Mouse (Mus musculus) gastrocnemius, postnatal 25 days (tissue): ENCODE measurements around the gene Tgfbr3. TPM values are rescaled to one million over a fixed set of nuclear protein-coding genes. Genes with fewer than 3 reads are reported as not detected.

ENCODE experiments used
- DNase-seq: peaks from one replicate; pipeline ENCODE4 v3.0.0; 2022
- total RNA-seq, 2 experiments: library from RNA; stranded (reverse); gene quantifications; 1 replicate in 1 of 2; 2 replicates in 1 of 2; pipeline ENCODE4 v1.2.3; 2021

The Tgfbr3 gene
- total RNA-seq, 2 experiments from 2014 or later, result 13.6 to 20.1 TPM

GRCm38 (mm10) chr5:107211830-107212370 is 77.5 kb downstream of the Tgfbr3 start:
- no peak for DNase-seq

- DNase-seq, result no peak
Observed at GRCm38 (mm10) chr5:107210040-107210439, 79.4 kb downstream of the Tgfbr3 start.

GRCm38 (mm10) chr5:107207911-107208310 is 81.5 kb downstream of the Tgfbr3 start:
- DNase-seq, result no peak

GRCm38 (mm10) chr5:107204306-107204705 is 85.1 kb downstream of the Tgfbr3 start:
- no peak for DNase-seq

- no peak for DNase-seq
Observed at GRCm38 (mm10) chr5:107202801-107203559, 86.4 kb downstream of the Tgfbr3 start.

- no peak for DNase-seq
Observed at GRCm38 (mm10) chr5:107201509-107202182, 87.8 kb downstream of the Tgfbr3 start.

GRCm38 (mm10) chr5:107200853-107201341 is 88.5 kb downstream of the Tgfbr3 start:
- DNase-seq, result peak; percentile 46

- DNase-seq, result no peak
Observed at GRCm38 (mm10) chr5:107200221-107200635, 89.2 kb downstream of the Tgfbr3 start.

GRCm38 (mm10) chr5:107195751-107196395 is 93.6 kb downstream of the Tgfbr3 start:
- peak; percentile 37 for DNase-seq

- DNase-seq, result no peak
Observed at GRCm38 (mm10) chr5:107193160-107193559, 96.3 kb downstream of the Tgfbr3 start.

GRCm38 (mm10) chr5:107192372-107192771 is 97.1 kb downstream of the Tgfbr3 start:
- DNase-seq, result peak; percentile 38

- no peak for DNase-seq
Observed at GRCm38 (mm10) chr5:107188551-107188950, 100.9 kb downstream of the Tgfbr3 start.

- DNase-seq, result no peak
Observed at GRCm38 (mm10) chr5:107186206-107186605, 103.2 kb downstream of the Tgfbr3 start.

- DNase-seq, result no peak
Observed at GRCm38 (mm10) chr5:107184158-107184883, 105.1 kb downstream of the Tgfbr3 start.

GRCm38 (mm10) chr5:107183537-107183936 is 105.9 kb downstream of the Tgfbr3 start:
- DNase-seq, result no peak

GRCm38 (mm10) chr5:107182721-107183120 is 106.7 kb downstream of the Tgfbr3 start:
- no peak for DNase-seq

GRCm38 (mm10) chr5:107181820-107182219 is 107.6 kb downstream of the Tgfbr3 start:
- DNase-seq, result no peak

- no peak for DNase-seq
Observed at GRCm38 (mm10) chr5:107179194-107179593, 110.2 kb downstream of the Tgfbr3 start.

- no peak for DNase-seq
Observed at GRCm38 (mm10) chr5:107177791-107178190, 111.6 kb downstream of the Tgfbr3 start.

GRCm38 (mm10) chr5:107177248-107177647 is 112.2 kb downstream of the Tgfbr3 start:
- DNase-seq, result no peak

GRCm38 (mm10) chr5:107176796-107177195 is 112.6 kb downstream of the Tgfbr3 start:
- DNase-seq, result no peak

GRCm38 (mm10) chr5:107176196-107176595 is 113.2 kb downstream of the Tgfbr3 start:
- DNase-seq, result no peak
